Mouse (Mus musculus): ENCODE measurements around the gene Cd200r2. TPM values are rescaled to one million over a fixed set of nuclear protein-coding genes. Genes with fewer than 3 reads are reported as not detected.

The Cd200r2 gene
- not detected for polyA plus RNA-seq (2014; fragmentation: Illumina TruSeq; extraction: RNeasy Lipid Tissue Mini Kit (QIAGEN cat#74804); ENCODE audit: low read depth, low replicate concordance)

DNA sequence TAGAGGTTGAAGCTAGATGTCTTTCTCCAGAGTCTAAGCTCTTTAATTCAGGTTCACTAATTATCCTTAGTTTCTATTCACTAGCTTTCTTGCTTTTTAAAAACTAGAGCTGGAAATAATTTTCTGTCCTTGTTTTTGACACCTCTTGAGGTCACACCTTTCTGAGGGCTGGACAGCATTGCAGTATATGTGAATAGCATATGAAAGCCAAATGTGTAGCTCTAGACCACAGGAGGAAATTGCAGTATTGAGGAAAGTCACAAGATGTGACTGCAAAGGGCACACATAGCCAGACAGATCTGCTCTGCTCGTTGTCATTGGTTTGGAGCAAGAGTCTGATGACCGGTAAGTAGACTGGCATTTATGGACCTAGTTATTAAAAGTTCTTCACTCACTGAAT, at the start of gene Cd200r2:
TSS of gene Cd200r2 (plus strand) at position 301 of the 400 bp plus-strand sequence.

DNA sequence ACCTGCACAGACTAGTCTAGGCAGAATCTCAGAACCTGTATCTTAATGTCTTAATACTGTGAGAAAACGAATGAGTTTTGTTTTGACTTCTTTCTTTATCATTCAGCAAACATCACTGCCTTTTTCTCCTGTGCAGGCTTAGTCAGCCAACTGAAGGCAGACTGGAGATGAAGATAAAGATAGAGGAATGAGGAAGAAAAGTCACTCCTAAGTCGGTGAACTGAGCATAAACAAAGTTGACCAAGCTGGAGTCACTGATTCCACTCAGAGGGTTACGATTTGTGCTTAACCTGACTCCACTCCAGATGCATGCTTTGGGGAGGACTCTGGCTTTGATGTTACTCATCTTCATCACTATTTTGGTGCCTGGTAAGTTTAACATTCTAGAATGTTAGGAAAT, 76.6 kb downstream of the Cd200r2 start, which contains the start of gene Cd200r3:
TSS of gene Cd200r3 (plus strand) at position 211 of the 400 bp plus-strand sequence.

Other genes starting within 250 kb of the Cd200r2 start
- 4.5 TPM for gene Nepro, start 142.8 kb upstream of the Cd200r2 start, polyA plus RNA-seq (2014; fragmentation: Illumina TruSeq; extraction: RNeasy Lipid Tissue Mini Kit (QIAGEN cat#74804); ENCODE audit: low read depth, low replicate concordance)
- gene Gtpbp8, start 120.7 kb upstream of the Cd200r2 start, polyA plus RNA-seq (2014; fragmentation: Illumina TruSeq; extraction: RNeasy Lipid Tissue Mini Kit (QIAGEN cat#74804); ENCODE audit: low read depth, low replicate concordance), result 9.6 TPM
- 0.37 TPM for gene Cd200r1, start 101.4 kb upstream of the Cd200r2 start, polyA plus RNA-seq (2014; fragmentation: Illumina TruSeq; extraction: RNeasy Lipid Tissue Mini Kit (QIAGEN cat#74804); ENCODE audit: low read depth, low replicate concordance)
- gene Cd200r4, start 55.4 kb upstream of the Cd200r2 start, polyA plus RNA-seq (2014; fragmentation: Illumina TruSeq; extraction: RNeasy Lipid Tissue Mini Kit (QIAGEN cat#74804); ENCODE audit: low read depth, low replicate concordance), result not detected
- not detected for gene Cd200r3, start 76.6 kb downstream of the Cd200r2 start, polyA plus RNA-seq (2014; fragmentation: Illumina TruSeq; extraction: RNeasy Lipid Tissue Mini Kit (QIAGEN cat#74804); ENCODE audit: low read depth, low replicate concordance)
- 47.7 TPM for gene Ccdc80, start 226.3 kb downstream of the Cd200r2 start, polyA plus RNA-seq (2014; fragmentation: Illumina TruSeq; extraction: RNeasy Lipid Tissue Mini Kit (QIAGEN cat#74804); ENCODE audit: low read depth, low replicate concordance)